Mouse (Mus musculus) hindbrain, embryonic 16.5 days (tissue): ENCODE measurements around the gene C2. TPM values are rescaled to one million over a fixed set of nuclear protein-coding genes. Genes with fewer than 3 reads are reported as not detected.
A peak's percentile ranks its signal among the peaks of the same experiment; 100 is the strongest.

ENCODE experiments used
- ATAC-seq: fragments of 200-750 bp; cut with Nextera tagmentation; 2 replicates; pipeline ENCODE4 v1.8.0; 2017; ENCODE audit warnings: moderate TSS enrichment, moderate library complexity
- H3K27ac ChIP-seq: fragments of 300-500 bp; sonication (generic); 2 replicates; pipeline ENCODE4 v1.5.1; 2014; ENCODE audit warnings: low read depth, mild to moderate bottlenecking, control low read depth, low read length, moderate library complexity
- H3K27me3 ChIP-seq: fragments of 300-500 bp; sonication (generic); replicated peaks from 2 replicates; pipeline ENCODE4 v1.6.1; 2014; ENCODE audit warnings: low read length; ENCODE audit not compliant: control insufficient read depth, insufficient read depth
- H3K36me3 ChIP-seq: fragments of 300-500 bp; sonication (generic); 2 replicates; pipeline ENCODE4 v1.6.1; 2014; ENCODE audit warnings: mild to moderate bottlenecking, low read length, moderate library complexity, mixed read lengths; ENCODE audit not compliant: control insufficient read depth, insufficient read depth
- H3K4me1 ChIP-seq: fragments of 300-500 bp; sonication (generic); 2 replicates; pipeline ENCODE4 v1.6.1; 2014; ENCODE audit warnings: low read depth, low read length; ENCODE audit not compliant: control insufficient read depth, insufficient read depth
- H3K4me2 ChIP-seq: fragments of 300-500 bp; sonication (generic); 2 replicates; pipeline ENCODE4 v1.6.1; 2014; ENCODE audit warnings: mild to moderate bottlenecking, low read length, control low read depth, moderate library complexity
- H3K4me3 ChIP-seq: fragments of 300-500 bp; sonication (generic); 2 replicates; pipeline ENCODE4 v1.5.1; 2014; ENCODE audit warnings: mild to moderate bottlenecking, low read length, control low read depth, moderate library complexity
- H3K9ac ChIP-seq: fragments of 300-500 bp; sonication (generic); 2 replicates; pipeline ENCODE4 v1.6.1; 2014; ENCODE audit warnings: low read depth, mild to moderate bottlenecking, control low read depth, low read length, moderate library complexity
- H3K9me3 ChIP-seq: fragments of 300-500 bp; sonication (generic); 2 replicates; pipeline ENCODE4 v1.6.1; 2014; ENCODE audit warnings: mild to moderate bottlenecking, low read length, moderate library complexity; ENCODE audit not compliant: control insufficient read depth
- WGBS: fragments of 180-500 bp; shearing (Covaris S2); extraction: QIAGEN DNeasy Blood & Tissue Kit; methylation state at CpG from one replicate; pipeline ENCODE4 v1.1.7; 2014; 5-methylcytosine and 5-hydroxymethylcytosine counted together
- polyA plus RNA-seq: library from polyadenylated mRNA; unstranded; fragments of >200 nt; fragmentation: Nextera tagmentation; extraction: Ambion mirVana; gene quantifications from 2 replicates; pipeline ENCODE4 v1.2.1, GENCODE M21; 2015

C2 gene
- polyA plus RNA-seq, 1 experiment from 2014 or later = 1.8 TPM

- H3K27ac ChIP-seq = no peak overlapping the region
- no peaks in the 10 kb centered on the region; the same call in 1 of the 2 replicates for H3K36me3 ChIP-seq
- H3K27me3 ChIP-seq = no peaks in the 10 kb centered on the region
- H3K4me2 ChIP-seq = peak overlapping the region; percentile 92
- no peak for ATAC-seq
- peak overlapping the region; percentile 87 for H3K9ac ChIP-seq
- 85% methylated on average over 8 of the region's 8 CpGs for WGBS
- H3K4me3 ChIP-seq = peak overlapping the region; percentile 78
- H3K4me1 ChIP-seq = peaks cover 7% of the 10 kb centered on the region
- no peaks in the 10 kb centered on the region for H3K9me3 ChIP-seq
Measured at GRCm38 (mm10) chr17:34932287-34932686, 34.2 kb upstream of the C2 start.

GRCm38 (mm10) chr17:34931735-34932098 is 33.7 kb upstream of the C2 start:
- 8% methylated on average over 14 of the region's 14 CpGs for WGBS
- H3K9ac ChIP-seq = peak overlapping the region; percentile 87
- H3K4me2 ChIP-seq = peak overlapping the region; percentile 92
- no peaks in the 10 kb centered on the region; the same call in 1 of the 2 replicates for H3K36me3 ChIP-seq
- peak overlapping the region; percentile 78 for H3K4me3 ChIP-seq
- no peaks in the 10 kb centered on the region for H3K9me3 ChIP-seq
- peaks cover 7% of the 10 kb centered on the region for H3K4me1 ChIP-seq
- no peaks in the 10 kb centered on the region for H3K27me3 ChIP-seq
- peak overlapping the region; percentile 73 for H3K27ac ChIP-seq
- ATAC-seq = peak; percentile 48

DNA sequence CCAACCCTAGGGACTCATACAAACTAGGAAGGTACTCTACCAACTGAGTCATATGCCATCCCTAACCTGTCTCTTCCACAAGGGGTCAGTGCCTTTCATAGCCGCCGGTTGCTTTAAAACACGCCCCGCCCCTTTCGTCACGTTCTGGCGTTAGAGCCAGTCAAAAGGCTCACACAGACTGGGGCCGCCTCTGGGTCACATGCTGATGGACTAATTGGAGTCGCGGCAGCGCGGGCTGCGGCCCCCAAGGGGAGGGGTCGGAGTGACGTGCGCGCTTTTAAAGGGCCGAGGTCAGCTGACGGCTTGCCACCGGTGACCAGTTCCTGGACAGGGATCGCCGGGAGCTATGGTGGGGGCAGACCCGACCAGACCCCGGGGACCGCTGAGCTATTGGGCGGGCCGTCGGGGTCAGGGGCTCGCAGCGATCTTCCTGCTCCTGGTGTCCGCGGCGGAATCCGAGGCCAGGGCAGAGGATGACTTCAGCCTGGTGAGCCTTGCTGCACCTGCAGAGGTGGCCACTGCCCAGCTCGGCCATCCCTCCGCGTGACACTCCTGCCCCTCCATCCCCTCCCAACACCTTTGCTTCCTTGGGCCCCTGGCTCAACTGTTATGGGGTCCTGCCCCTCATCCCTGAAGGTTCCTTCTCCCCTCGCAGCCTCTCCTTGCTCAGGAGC is 33.1 kb upstream of the C2 start, which contains the start of gene Neu1:
Neu1 (plus strand) TSS at position 193 of the 674 bp plus-strand sequence.
- WGBS = 0% methylated on average over 36 of the region's 38 CpGs
- Histone ChIP-seq H3K4me2 (peak within 1 kb of the TSS; percentile 92), H3K9me3 (no peaks in the 10 kb centered on the region), H3K4me3 (peak within 1 kb of the TSS; percentile 78), H3K36me3 (no peaks in the 10 kb centered on the region; the same call in 1 of the 2 replicates), H3K4me1 (peaks cover 7% of the 10 kb centered on the region), H3K27me3 (no peaks in the 10 kb centered on the region), H3K27ac (peak within 1 kb of the TSS; percentile 73), H3K9ac (peak within 1 kb of the TSS; percentile 87)
- ATAC-seq = peak; percentile 98

- Histone ChIP-seq H3K4me1 (peaks cover 7% of the 10 kb centered on the region), H3K9ac (no peak overlapping the region), H3K27me3 (no peaks in the 10 kb centered on the region), H3K36me3 (no peaks in the 10 kb centered on the region), H3K9me3 (no peaks in the 10 kb centered on the region), H3K27ac (no peak overlapping the region), H3K4me3 (no peak overlapping the region), H3K4me2 (no peak overlapping the region)
- WGBS = 81% methylated on average over 4 of the region's 4 CpGs
- ATAC-seq = no peak
Measured at GRCm38 (mm10) chr17:34928841-34929240, 30.8 kb upstream of the C2 start.

DNA sequence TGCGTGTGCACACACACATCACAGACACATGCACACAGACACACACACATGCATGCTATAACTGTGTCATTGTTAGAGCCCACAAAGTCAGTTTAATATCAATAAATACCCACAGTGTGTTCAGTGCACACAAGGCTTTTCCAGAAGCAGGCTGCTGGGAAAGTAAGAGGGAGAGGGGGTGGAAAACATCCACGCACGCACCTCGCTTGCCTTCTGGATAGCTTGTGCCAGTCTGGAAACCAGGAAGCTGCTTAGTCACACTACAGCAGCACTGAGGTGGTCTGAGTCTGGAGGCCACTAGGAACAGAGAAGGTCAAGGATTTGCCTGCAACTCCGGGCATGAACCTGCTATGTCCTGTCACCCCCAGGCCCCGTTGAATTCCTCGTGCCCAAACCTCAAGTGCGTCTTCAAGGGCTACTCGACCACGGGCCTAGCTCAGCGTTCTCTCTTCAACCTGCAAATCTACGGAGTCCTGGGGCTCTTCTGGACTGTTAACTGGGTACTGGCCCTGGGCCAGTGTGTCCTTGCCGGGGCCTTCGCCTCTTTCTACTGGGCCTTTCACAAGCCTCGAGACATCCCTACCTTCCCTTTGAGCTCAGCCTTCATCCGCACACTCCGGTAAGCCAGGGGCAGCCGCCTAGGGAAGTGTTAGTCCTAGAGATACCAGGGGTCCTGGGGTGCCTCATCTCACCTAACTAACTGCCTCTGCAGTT is 29.4 kb upstream of the C2 start:
- Histone ChIP-seq H3K4me1 (peaks cover 6% of the 10 kb centered on the region), H3K9ac (no peak overlapping the region)
- WGBS = 87% methylated on average over 18 of the region's 18 CpGs

DNA sequence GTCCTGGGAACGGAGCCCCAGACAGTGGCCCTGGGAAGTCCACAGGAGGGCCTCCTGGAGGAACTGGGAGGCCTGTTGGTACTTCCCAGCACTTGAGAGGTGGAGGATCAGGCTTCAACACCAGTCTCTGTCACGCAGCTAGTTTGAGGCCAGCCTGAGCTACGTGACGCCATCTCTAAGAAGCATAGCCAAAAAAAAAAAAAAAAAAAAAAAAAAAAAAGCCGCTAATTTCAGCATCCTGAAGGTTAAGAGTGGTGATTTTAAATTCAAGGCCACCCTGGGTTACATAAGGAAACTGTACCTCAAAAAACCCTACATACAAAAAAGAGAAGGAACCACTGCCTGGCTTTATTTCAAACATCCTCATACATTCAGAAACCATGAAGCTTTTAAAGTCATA is 26.2 kb upstream of the C2 start:
- 71% methylated on average over 4 of the region's 5 CpGs for WGBS
- H3K4me2 ChIP-seq = no peak overlapping the region
- H3K9ac ChIP-seq = no peak overlapping the region
- no peaks in the 10 kb centered on the region for H3K4me1 ChIP-seq
- no peak overlapping the region for H3K27ac ChIP-seq
- no peak for ATAC-seq
- no peaks in the 10 kb centered on the region for H3K27me3 ChIP-seq
- H3K4me3 ChIP-seq = no peak overlapping the region
- H3K9me3 ChIP-seq = no peaks in the 10 kb centered on the region
- H3K36me3 ChIP-seq = no peaks in the 10 kb centered on the region

More for the DNA sequence above, 29.4 kb upstream of the C2 start:
- Histone ChIP-seq H3K27ac (no peak overlapping the region), H3K36me3 (no peaks in the 10 kb centered on the region), H3K9me3 (no peaks in the 10 kb centered on the region), H3K27me3 (no peaks in the 10 kb centered on the region), H3K4me2 (no peak overlapping the region), H3K4me3 (no peak overlapping the region)
- ATAC-seq = no peak

GRCm38 (mm10) chr17:34922939-34923338 is 24.9 kb upstream of the C2 start:
- no peaks in the 10 kb centered on the region for H3K27me3 ChIP-seq
- H3K27ac ChIP-seq = no peak overlapping the region
- H3K4me1 ChIP-seq = no peaks in the 10 kb centered on the region
- no peaks in the 10 kb centered on the region for H3K36me3 ChIP-seq
- no peak overlapping the region for H3K4me2 ChIP-seq
- WGBS = 48% methylated on average over 6 of the region's 6 CpGs
- no peak for ATAC-seq
- no peak overlapping the region for H3K4me3 ChIP-seq
- H3K9ac ChIP-seq = no peak overlapping the region
- H3K9me3 ChIP-seq = no peaks in the 10 kb centered on the region

DNA sequence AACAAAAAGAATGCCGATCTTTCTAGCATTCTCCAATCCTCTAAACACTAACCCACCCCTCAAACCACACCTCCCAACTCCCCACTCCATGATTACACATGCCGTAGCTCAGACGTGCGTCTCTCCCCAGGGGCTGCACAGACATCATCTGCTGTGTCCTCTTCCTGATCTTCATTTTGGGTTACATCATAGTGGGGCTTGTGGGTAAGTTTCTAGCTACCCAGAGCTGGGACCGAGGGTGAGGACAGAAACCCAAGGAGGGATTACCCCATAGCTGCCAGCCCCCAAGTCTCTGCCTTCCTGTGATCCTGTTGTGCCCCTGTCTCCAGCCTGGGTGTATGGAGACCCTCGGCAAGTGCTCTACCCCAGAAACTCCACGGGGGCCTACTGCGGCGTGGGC is 19.1 kb upstream of the C2 start:
- H3K4me2 ChIP-seq = no peak overlapping the region
- ATAC-seq = no peak
- WGBS = 84% methylated on average over 9 of the region's 9 CpGs
- no peak overlapping the region for H3K27ac ChIP-seq
- no peaks in the 10 kb centered on the region for H3K27me3 ChIP-seq
- H3K4me1 ChIP-seq = no peaks in the 10 kb centered on the region
- peaks cover 15% of the 10 kb centered on the region for H3K36me3 ChIP-seq
- no peaks in the 10 kb centered on the region for H3K9me3 ChIP-seq
- no peak overlapping the region for H3K9ac ChIP-seq
- H3K4me3 ChIP-seq = no peak overlapping the region

DNA sequence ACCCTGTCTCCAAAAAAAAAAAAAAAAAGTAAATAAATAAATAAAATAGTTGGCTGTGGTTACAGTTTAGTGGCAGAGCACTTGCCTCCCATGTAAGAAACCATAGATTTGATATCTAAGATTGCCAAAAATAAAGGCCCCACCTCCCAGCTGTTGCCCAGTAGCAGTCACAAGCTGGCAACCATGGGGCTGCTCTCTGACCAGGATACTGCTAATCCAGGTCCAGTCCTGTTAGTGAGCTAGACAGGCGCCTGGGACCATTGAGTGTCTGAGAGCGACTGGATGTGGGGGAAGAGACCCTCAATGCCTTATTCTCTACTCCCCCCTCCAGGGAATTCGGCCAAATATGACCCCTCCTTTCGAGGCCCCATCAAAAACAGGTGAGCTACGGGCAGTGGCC is 18.3 kb upstream of the C2 start:
- WGBS = 88% methylated on average over 5 of the region's 5 CpGs
- Histone ChIP-seq H3K9ac (no peak overlapping the region), H3K4me1 (no peaks in the 10 kb centered on the region), H3K27me3 (no peaks in the 10 kb centered on the region), H3K4me2 (no peak overlapping the region), H3K27ac (no peak overlapping the region), H3K36me3 (peaks cover 24% of the 10 kb centered on the region), H3K9me3 (no peaks in the 10 kb centered on the region), H3K4me3 (no peak overlapping the region)
- ATAC-seq = no peak
